Mouse (Mus musculus) urinary bladder, postnatal 25 days (tissue): ENCODE results near the gene Surf6.
A peak's percentile ranks its signal among the peaks of the same experiment; 100 is the strongest.
"Not testable (repeated sequence)": the region's sequence is repeated elsewhere in the genome, so short reads cannot be mapped to it uniquely, and the experiment has no call there.

ENCODE experiments used
- DNase-seq: peaks from one replicate; pipeline ENCODE4 v3.0.0; 2022; ENCODE audit warnings: low spot score

Gene Surf6

GRCm38 (mm10) chr2:26913416-26914147 lies 10.9 kb upstream of the Surf6 start:
- DNase-seq, result no peak

DNA sequence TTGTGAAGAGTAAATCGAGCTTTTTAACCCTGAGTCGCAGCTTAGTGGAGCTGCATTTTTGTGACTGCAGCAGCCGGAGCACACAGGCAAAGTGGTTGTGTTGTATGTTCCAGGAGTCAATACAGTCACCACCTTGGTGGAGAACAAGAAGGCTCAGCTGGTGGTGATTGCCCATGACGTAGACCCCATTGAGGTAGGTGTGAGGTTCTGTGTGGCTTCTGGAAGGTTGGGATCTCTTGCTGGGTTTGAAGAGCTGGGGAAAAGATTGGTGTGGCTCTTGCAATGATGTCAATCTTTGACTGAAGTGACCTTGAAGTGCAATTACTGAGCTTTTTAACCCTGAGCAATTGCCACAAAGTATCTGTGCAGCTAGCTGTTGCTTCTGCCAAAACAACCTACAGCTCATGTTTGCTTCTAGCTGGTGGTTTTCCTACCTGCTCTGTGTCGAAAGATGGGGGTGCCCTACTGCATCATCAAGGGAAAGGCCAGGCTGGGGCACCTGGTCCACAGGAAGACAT lies 9.6 kb upstream of the Surf6 start:
- DNase-seq, result no peak

- DNase-seq, result peak; percentile 51
Observed at GRCm38 (mm10) chr2:26910994-26911765, 8.5 kb upstream of the Surf6 start.

DNA sequence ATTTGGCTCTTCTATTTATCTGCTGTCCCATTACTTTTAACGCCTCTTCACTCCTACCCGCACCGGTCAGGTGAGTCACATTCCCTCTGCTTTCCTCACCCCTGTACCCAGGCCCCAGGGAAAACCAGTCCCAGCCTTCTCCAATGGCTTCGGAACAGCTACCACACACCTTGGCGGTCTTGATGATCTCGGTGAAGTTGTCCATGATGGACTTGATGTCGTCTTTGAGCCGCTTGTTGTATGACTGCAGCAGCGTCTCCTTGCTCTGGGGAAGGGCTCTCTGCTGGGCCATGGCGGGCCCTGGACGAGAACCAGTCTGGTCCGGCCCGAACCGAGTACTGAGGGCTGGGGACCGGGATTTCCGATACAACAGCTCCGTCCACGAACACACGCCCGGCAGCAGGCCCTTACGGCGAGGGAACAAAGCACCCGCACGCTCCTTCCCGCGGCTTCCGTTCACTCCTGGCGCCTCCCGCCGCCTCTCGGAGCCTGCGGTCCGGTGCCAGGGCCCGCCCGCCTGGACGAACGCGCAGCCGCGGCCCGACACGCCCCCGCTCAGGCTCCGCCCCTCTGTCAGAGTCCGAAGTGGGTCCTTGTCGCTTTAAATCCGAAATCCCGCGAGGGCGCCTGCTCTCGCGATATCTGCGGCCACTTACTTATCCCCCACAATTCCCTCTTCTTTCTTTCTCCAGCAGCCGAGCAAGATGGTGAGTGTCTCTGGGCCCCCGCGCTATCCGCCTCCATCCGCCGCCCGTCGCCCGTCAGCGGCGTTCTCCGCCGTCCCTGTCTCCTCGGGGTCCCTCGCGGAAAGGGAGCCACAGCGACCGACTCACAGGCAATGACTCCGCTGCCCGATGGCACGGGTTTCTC lies 7.7 kb upstream of the Surf6 start, which contains the start of the genes Med22 and Rpl7a:
Med22 (minus strand) TSS at position 554 of the 870 bp plus-strand sequence.
Rpl7a (plus strand) TSS at position 641 of the 870 bp plus-strand sequence.
- peak; percentile 100 for DNase-seq

DNA sequence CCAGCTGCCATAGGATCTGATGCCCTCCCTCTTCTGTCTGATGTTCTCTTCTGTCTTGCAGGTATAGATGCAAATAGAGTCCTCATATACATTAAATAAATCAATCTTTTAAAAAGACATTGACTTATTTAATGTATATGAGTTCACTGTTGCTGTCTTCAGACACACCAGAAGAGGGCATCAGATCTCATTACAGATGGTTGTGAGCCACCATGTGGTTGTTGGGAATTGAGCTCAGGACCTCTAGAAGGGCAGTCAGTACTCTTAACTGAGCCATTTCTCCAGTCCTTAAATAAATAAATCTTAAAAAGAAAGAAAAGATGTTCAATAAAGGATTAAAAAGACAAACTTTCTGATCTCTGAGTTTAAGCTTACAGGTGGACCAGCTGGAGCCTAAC lies 6.7 kb upstream of the Surf6 start:
- DNase-seq, result no peak

DNA sequence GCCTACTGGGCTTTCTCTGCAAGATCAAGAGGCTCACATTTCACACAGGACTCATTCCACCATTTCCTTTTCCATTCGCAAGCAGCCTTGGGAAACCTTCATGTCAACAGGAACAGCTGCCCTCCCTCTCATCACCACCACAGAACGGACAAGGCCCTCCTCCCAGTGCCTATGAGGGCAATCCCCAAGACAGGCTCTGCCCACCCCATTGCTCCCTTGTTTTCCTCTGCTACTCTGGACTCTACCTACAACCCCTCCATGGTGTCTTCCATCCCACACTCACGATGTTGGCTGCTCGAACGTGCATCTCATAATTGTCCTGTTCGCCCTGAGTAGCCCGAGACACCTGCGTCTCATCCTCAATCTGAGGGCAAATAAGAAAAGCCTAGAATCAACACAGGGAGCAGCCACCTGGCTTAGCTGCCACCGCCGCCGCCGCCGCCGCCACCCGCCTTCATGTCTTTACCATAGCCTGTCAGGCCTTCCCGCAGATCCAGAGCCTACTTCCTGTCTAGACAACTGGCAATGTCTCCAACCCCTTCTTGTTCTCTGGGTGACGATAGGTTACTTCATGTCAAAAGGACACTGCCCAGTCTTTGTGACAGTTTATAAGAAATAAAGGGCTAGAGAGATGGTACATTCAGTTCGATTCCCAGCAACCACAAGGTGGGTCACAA lies 6.2 kb upstream of the Surf6 start:
- no peak for DNase-seq

DNA sequence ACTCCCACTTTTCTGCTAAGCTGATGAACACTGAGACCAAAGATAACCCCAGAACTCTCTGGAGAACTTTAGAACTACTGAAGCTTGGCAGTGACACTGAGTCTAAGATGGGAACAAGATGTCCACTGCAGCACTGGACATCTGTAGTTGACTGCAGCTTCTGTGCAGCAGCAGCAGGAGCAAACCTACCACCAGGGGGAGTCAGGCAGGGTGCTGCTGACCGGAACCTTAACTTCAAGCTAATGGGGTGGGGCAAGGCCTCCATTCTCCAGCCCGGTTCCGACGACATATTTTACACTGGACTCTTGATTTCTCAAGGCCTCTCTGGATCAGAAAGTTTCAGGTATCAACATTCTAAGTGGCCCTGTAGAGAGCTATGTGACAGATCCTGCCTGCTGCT lies 4.4 kb upstream of the Surf6 start:
- no peak for DNase-seq

DNA sequence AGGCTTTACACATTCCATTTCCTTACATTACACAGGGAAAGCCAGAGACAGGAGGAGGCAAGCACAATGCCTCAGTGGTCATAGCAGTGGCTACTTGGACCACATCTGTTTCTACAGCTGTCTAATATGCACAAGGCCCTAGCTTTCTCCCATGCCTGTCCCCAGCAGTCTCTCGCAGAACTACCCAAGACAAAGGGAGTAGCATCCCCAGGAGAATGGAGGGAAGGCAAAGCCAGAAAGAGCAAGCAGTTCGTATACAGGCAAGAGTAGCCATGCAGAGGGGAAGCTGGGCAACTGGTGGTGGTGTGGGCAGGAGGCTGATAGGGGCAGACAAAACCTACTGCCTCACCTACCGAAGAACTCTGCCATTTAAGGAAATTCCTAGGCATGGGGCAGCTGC lies 3.8 kb upstream of the Surf6 start:
- DNase-seq, result no peak

GRCm38 (mm10) chr2:26905936-26906335 lies 3.3 kb upstream of the Surf6 start:
- DNase-seq, result no peak

GRCm38 (mm10) chr2:26903311-26903710 lies 632 bp upstream of the Surf6 start:
- DNase-seq, result no peak

DNA sequence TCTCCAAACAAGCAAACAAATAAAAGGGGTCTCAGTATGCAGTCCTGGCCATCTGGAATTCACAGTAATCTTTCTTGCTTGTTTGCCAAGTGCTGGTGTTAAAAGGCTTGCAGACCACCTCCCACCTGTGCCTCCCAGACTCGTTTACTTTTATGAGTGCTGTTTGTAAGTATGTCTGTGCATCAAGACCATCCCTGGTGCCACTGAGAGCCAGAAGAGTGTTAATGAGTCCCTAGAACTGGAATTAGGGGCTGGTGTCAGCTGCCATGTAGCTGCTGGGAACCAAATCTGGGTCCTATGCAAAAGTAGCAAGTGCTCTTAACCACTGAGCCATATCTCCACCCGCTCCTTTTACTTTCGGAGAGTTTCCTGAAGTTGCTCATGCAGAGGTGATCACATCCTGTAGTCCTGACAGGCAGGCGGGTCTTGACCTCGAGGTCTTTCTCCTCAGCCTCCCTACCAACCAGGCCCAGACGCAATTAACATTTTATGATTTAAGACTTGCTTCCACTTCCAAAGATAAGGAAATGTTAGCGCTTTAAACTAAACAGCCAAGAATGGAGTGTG lies 762 bp downstream of the Surf6 start:
- no peak for DNase-seq

GRCm38 (mm10) chr2:26900731-26901130 lies 1.9 kb downstream of the Surf6 start:
- DNase-seq, result no peak

GRCm38 (mm10) chr2:26895898-26896297 lies 6.8 kb downstream of the Surf6 start:
- DNase-seq, result no peak

- DNase-seq, result not testable (repeated sequence)
Observed at GRCm38 (mm10) chr2:26886170-26886569, 16.5 kb downstream of the Surf6 start.

- DNase-seq, result not testable (repeated sequence)
Observed at GRCm38 (mm10) chr2:26885541-26885940, 17.1 kb downstream of the Surf6 start.

- DNase-seq, result no peak
Observed at GRCm38 (mm10) chr2:26878571-26878970, 24.1 kb downstream of the Surf6 start.

DNA sequence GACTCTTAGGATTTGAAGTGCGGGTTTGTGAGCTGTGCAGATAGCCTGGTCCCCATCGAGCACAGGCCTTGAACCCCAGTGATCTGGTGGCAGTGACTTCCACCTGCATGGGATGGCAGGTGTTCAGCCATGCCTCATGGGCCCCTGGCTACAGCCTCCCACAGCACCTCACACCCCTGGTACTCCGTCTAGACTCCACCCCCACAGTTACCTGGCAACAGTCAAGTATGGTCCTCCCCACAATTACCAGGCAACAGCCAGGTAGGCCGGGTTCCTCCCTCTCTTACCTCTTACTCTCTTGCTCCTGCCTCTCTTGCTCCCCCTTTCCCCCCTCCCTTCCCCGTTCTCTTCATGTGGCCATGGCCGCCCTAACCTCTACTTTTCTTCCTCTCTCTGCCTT lies 32.0 kb downstream of the Surf6 start:
- DNase-seq, result no peak

GRCm38 (mm10) chr2:26864879-26865278 lies 37.8 kb downstream of the Surf6 start, which contains the start of gene Abo:
TSS of gene Abo (minus strand) at chr2:26864979.
- no peak for DNase-seq

DNA sequence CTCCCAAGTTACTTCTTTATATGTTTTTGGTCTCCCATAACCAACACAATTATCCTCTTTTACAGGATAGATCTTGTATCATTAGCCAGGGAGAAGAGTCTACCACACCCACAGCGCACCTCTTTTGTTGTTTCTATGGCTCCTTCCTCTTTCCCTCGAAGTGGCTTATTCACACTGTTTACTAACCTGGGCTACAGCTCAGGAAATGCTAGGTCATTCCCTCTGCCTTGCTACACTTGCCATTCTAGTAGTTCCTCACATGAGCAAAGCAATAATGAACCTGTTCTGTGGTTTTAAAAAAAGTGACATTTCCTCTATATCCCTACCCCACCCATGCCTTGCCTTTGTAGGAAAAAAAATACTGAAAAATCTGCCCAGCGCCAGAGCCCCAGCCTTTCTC lies 39.8 kb downstream of the Surf6 start:
- no peak for DNase-seq

DNA sequence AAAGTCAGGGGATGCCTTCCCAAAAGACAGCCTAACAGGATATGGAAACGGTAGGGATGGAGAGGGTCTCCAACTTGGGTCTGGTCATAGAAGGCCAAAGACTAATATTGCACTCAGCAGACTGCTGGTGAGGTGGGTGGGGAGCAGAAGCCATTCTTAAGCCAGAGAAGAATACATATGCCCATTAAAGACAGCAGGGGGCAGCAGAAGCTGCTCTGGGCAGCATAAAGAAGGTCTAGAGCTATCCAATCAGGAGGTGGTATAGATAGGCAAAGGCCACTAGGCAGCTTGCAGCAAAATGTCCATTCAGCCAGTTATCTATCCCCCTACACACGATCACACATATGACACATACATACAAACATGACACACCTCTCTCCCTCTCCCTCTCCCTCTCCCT lies 55.0 kb downstream of the Surf6 start:
- peak; percentile 12 for DNase-seq
